Mouse (Mus musculus) splenic B cell, adult 2 months (primary cell): ENCODE measurements around the gene Unc93a.
"Not testable (repeated sequence)": the region's sequence is repeated elsewhere in the genome, so short reads cannot be mapped to it uniquely, and the experiment has no call there.

Source experiments
- DNase-seq: peaks from one replicate; pipeline ENCODE4 v3.0.0-alpha.2; 2011; ENCODE audit warnings: low read depth, low spot score
- H3K27me3 ChIP-seq: 2 replicates; pipeline ENCODE4 v1.6.1; 2012; ENCODE audit warnings: mild to moderate bottlenecking, low read length, moderate library complexity, mixed read lengths; ENCODE audit not compliant: control insufficient read depth, poor library complexity, insufficient read depth, severe bottlenecking
- H3K36me3 ChIP-seq: 2 replicates; pipeline ENCODE4 v1.6.1; 2012; ENCODE audit warnings: mild to moderate bottlenecking, low read length, moderate library complexity, mixed read lengths; ENCODE audit not compliant: control insufficient read depth, poor library complexity, insufficient read depth, severe bottlenecking

Gene Unc93a

GRCm38 (mm10) chr17:13123308-13124038, 8.1 kb downstream of the Unc93a start:
- DNase-seq, H3K27me3 ChIP-seq, H3K36me3 ChIP-seq: not testable (repeated sequence)

GRCm38 (mm10) chr17:13112504-13113291, 18.9 kb downstream of the Unc93a start:
- H3K36me3 ChIP-seq, H3K27me3 ChIP-seq: not testable (repeated sequence)

GRCm38 (mm10) chr17:13106563-13106962, 25.0 kb downstream of the Unc93a start:
- DNase-seq, H3K36me3 ChIP-seq, H3K27me3 ChIP-seq: not testable (repeated sequence)

More at GRCm38 (mm10) chr17:13112504-13113291, 18.9 kb downstream of the Unc93a start:
- not testable (repeated sequence) for DNase-seq

GRCm38 (mm10) chr17:13092960-13093359, 38.6 kb downstream of the Unc93a start:
- DNase-seq, H3K27me3 ChIP-seq, H3K36me3 ChIP-seq: not testable (repeated sequence)

- not testable (repeated sequence) for H3K27me3 ChIP-seq, H3K36me3 ChIP-seq, DNase-seq
Measured at GRCm38 (mm10) chr17:13092100-13092764, 39.4 kb downstream of the Unc93a start.

- not testable (repeated sequence) for H3K36me3 ChIP-seq, H3K27me3 ChIP-seq, DNase-seq
Measured at GRCm38 (mm10) chr17:13091510-13091909, 40.1 kb downstream of the Unc93a start.

- not testable (repeated sequence) for H3K36me3 ChIP-seq, DNase-seq, H3K27me3 ChIP-seq
Measured at GRCm38 (mm10) chr17:13069227-13069626, 62.4 kb downstream of the Unc93a start.

GRCm38 (mm10) chr17:13067864-13068385, 63.7 kb downstream of the Unc93a start:
- H3K27me3 ChIP-seq, H3K36me3 ChIP-seq, DNase-seq: not testable (repeated sequence)

GRCm38 (mm10) chr17:13062882-13063281, 68.7 kb downstream of the Unc93a start:
- H3K36me3 ChIP-seq, DNase-seq: not testable (repeated sequence)

GRCm38 (mm10) chr17:13060804-13061203, 70.8 kb downstream of the Unc93a start, which contains the start of gene Tcp10b:
Gene Tcp10b, plus strand, starts transcription at chr17:13061104.
- not testable (repeated sequence) for DNase-seq, H3K36me3 ChIP-seq

More at GRCm38 (mm10) chr17:13062882-13063281, 68.7 kb downstream of the Unc93a start:
- not testable (repeated sequence) for H3K27me3 ChIP-seq

More at GRCm38 (mm10) chr17:13060804-13061203, 70.8 kb downstream of the Unc93a start, which contains the start of gene Tcp10b:
- not testable (repeated sequence) for H3K27me3 ChIP-seq
